Mouse (Mus musculus) T-helper 2 cell (primary cell): Measurements from ENCODE around the gene Gm43191.

Experiments
- in situ Hi-C: fragments of 300-600 bp; cut with MboI, MseI; formaldehyde crosslinking; loops from one replicate; pipeline ENCODE4 v1.15.1; 2025; ENCODE audit warnings: high pct_unique_total_duplicates

Gm43191 gene

DNA sequence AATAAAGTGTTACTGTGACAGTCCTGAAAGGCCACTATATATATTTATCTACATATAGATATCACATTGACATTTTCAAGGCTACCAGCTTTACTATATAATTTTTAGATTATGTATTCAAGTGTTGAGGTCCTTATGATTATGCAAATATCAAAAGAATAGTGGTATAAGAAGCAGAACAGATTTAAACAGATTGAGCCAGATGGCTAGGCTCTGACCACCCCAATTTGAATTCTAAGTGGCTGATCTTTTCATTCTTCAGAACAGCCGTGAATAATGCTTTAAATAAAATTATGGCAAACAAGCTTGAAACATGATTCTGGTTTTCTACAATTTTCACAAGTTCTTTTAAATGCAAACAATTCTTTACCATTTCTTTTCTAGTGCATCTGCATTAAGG, 49.6 kb downstream of the Gm43191 start:
- in situ Hi-C loops, result no loop called here

GRCm38 (mm10) chr3:116622641-116623040, 58.4 kb downstream of the Gm43191 start:
- in situ Hi-C loops, result no loop called here

- in situ Hi-C loops, result no loop called here
These were observed 60.3 kb downstream of the Gm43191 start for GRCm38 (mm10) chr3:116620636-116621370.

DNA sequence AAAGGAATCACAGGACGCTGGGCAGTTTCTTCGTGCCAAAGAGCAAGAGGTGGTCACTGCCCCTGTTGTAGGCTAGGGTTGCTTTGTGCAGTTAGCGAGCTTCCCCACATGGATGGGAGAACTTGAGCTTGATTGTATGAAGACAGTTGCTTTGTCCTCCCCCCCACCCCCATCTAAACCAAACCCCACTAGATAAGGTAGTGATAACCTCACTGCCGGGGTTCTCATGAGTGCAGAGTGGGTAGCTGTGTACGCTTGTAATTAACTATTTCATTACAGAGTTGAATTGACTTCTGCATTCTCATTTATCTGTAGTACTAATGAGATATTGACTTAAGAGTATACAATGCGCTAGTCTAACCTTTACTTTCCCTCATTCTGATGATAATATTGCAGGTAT, 62.2 kb downstream of the Gm43191 start:
- in situ Hi-C loops, result no loop called here

- in situ Hi-C loops, result no loop called here
These were observed 65.6 kb downstream of the Gm43191 start for GRCm38 (mm10) chr3:116615318-116616068.

- in situ Hi-C loops, result no loop called here
These were observed 66.7 kb downstream of the Gm43191 start, which contains the start of gene Trmt13 for GRCm38 (mm10) chr3:116614295-116614892. Gene Trmt13 (minus strand): TSS chr3:116614587.

- in situ Hi-C loops, result no loop called here
These were observed 76.5 kb downstream of the Gm43191 start for GRCm38 (mm10) chr3:116604570-116604969.

DNA sequence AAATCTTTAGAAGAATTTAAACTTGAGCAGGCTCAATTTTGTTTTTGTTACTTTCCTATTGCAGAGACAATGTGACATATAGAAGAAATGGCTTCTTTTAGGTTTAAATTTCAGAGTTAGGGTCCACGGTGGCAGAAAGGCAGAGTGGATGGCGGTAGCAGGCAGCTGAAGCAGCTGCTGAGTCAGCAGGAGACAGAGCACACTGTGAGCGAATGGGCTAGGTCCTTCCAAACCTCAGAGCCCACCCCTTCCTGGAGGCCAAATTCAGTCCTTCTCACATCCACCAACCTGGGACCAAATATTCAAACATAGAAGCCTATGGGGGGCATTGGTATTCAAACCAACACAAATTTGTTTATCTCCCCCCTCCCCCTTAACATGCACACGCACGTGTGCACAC, 79.3 kb downstream of the Gm43191 start:
- in situ Hi-C loops, result no loop called here

DNA sequence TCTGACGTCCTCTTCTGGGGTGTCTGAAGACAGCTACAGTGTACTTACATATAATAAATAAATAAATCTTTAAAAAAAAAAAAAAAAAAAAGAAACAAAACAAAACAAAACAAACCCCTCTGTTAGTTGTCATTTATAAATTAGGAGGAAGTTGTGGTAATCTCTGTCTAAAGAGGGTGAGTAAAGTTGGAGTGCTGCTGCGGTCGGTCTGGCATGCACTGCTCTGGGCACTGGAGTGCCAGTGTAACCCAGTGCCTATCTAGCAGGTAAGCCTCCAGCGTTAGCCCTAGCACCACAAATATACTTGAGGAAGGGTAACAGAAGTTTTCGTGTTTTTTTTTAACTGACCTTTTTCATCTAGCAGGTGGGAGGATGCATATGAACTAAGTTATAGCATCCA, 80.1 kb downstream of the Gm43191 start:
- in situ Hi-C loops, result no loop called here

DNA sequence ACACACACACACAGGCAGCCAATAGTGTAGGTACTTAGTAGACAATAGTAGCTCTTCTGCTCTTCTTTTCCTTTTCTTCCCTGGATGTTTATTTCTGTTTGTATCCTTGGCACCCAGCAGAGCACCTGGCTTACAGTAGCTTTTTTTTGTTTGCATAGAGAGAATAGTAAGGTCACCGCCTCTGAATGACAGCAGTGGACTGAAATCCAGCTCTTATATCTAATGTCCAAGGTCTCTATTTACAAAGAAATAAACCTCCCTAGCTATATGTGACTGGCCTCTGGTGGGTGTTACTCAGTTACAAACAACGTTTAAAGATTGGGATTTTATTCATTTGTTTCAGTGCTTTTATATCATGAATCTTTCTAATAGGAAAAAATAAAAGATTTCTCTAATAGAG, 81.4 kb downstream of the Gm43191 start:
- in situ Hi-C loops, result no loop called here

DNA sequence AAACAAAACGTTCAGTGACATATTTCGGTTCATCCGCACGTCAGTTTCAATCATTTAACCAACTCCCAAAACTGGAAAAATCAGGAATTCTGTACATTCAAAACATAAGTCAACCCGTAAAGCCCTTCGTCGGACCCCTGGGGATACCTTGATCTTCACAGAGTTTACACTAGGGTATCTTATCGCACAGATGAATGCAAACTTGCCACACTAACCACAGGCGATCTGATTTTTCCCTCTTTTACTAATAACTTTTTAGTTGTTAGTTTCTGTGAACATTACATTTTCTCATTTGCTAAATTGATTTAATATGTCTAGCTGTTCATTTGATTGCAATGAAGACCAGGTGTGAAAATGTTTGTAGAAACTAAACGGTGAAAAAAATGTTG, 85.5 kb downstream of the Gm43191 start:
- in situ Hi-C loops, result no loop called here

DNA sequence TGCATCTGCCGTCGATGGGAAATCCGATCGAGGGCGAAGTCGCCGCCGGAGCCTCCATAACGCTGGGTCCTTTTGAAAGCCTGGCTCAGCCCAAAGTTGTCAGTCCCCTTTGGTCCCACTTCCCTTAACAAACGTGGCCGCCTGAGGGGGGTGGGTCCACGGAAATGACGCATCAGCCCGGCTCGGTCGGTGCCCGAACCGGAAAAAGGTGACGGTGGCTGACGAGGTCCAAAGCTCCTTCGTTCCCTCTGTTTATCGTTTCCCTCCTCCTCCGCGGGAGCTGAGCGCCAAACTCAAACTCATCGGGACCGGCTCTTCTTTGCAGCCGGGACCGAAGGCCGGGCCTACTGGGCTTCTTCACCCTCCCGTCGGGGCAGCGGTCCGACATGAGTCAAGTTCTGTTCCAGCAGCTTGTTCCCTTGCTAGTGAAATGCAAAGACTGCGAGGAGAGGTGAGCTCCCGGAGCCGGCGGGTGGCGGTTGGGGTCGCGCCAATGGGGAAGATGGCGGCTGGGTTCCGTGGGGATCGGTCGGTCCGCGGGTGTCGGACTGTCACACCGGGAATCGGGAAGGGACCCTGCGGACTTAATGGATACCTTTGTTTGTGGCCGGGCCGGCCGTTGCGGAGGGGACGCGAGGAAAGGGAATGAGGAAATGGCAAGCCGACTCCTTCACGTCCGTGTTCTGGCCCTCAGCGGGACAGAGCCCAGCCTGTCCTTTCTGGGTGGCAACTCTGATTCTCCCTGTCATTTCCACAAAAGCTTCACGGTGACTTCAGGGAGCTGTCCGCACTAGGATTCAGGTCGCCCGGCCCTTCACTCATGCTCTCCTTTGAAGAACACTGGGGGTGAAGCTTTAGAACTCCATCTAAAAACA, 86.1 kb downstream of the Gm43191 start, which contains the start of gene Sass6:
Sass6 (plus strand) TSS at position 255 of the 875 bp plus-strand sequence.
- in situ Hi-C loops, result no loop called here

- in situ Hi-C loops, result no loop called here
These were observed 86.9 kb downstream of the Gm43191 start for GRCm38 (mm10) chr3:116594076-116594727.
